In genomic region chr14:8097978-8098686, GRCm38 (mm10) we compare ENCODE assay signal across 8 mouse cellular contexts. TPM values are rescaled to one million over a fixed set of nuclear protein-coding genes. Genes with fewer than 3 reads are reported as not detected.
DNase-seq lines count a peak whose midpoint lies in the region; ATAC-seq and TF ChIP-seq lines count a peak whose summit lies in the region.

Pxk (plus strand) TSS chr14:8098211.

- H3K9ac ChIP-seq in heart, embryonic 15.5 days: peak within 1 kb of the TSS; percentile 80
- peak within 1 kb of the TSS; percentile 70 for H3K9ac ChIP-seq in liver, embryonic 14.5 days (replicated peaks)
- peak within 1 kb of the TSS; percentile 78 for H3K9ac ChIP-seq in neural tube, embryonic 11.5 days (ENCODE audit: low read length)
- H3K9ac ChIP-seq in stomach, postnatal 0 days (ENCODE audit: low read length): peak within 1 kb of the TSS; percentile 78

- WGBS in forebrain, embryonic 10.5 days: under 1% methylated on average over 83 of the region's 89 CpGs
- 0% methylated on average over 70 of the region's 89 CpGs for WGBS in heart, embryonic 15.5 days
- WGBS in liver, embryonic 14.5 days (ENCODE audit: insufficient replicate concordance): 1% methylated on average over 86 of the region's 89 CpGs
- WGBS in neural tube, embryonic 11.5 days: under 1% methylated on average over 69 of the region's 89 CpGs
- WGBS in stomach, postnatal 0 days: under 1% methylated on average over 80 of the region's 89 CpGs

- H3K36me3 ChIP-seq in forebrain, embryonic 10.5 days (replicated peaks): no peaks in the 10 kb centered on the region
- H3K36me3 ChIP-seq in heart, embryonic 15.5 days: no peaks in the 10 kb centered on the region
- H3K36me3 ChIP-seq in liver, embryonic 14.5 days (replicated peaks; ENCODE audit: control insufficient read depth, insufficient read depth, low read depth): no peaks in the 10 kb centered on the region
- H3K36me3 ChIP-seq in neural tube, embryonic 11.5 days (ENCODE audit: control insufficient read depth, insufficient read depth, low read length): no peaks in the 10 kb centered on the region
- H3K36me3 ChIP-seq in stomach, postnatal 0 days (ENCODE audit: control insufficient read depth, insufficient read depth, low read length): no peaks in the 10 kb centered on the region

- peak within 1 kb of the TSS; percentile 48 for H3K27ac ChIP-seq in brown adipose tissue, adult 24 weeks (replicated peaks; ENCODE audit: low read depth, low read length)
- peak within 1 kb of the TSS; percentile 84 for H3K27ac ChIP-seq in forebrain, embryonic 10.5 days
- H3K27ac ChIP-seq in heart, embryonic 15.5 days: peak within 1 kb of the TSS; percentile 73
- no peak within 1 kb of the TSS for H3K27ac ChIP-seq in liver, embryonic 14.5 days
- H3K27ac ChIP-seq in neural tube, embryonic 11.5 days (ENCODE audit: low read depth, low read length): peak within 1 kb of the TSS; percentile 42; the same call in 1 of the 2 replicates
- peak within 1 kb of the TSS; percentile 88 for H3K27ac ChIP-seq in stomach, postnatal 0 days (replicated peaks)

- TF ChIP-seq EP300 in liver, embryonic 14.5 days (IDR thresholded peaks at IDR 0.05; ENCODE audit: low read depth): no peak
- TF ChIP-seq EP300 in stomach, postnatal 0 days (optimal IDR thresholded peaks at IDR 0.05): no peak

- no peaks in the 10 kb centered on the region for H3K27me3 ChIP-seq in forebrain, embryonic 10.5 days (ENCODE audit: poor library complexity, severe bottlenecking)
- H3K27me3 ChIP-seq in heart, embryonic 15.5 days: no peaks in the 10 kb centered on the region
- H3K27me3 ChIP-seq in liver, embryonic 14.5 days (ENCODE audit: control insufficient read depth, insufficient read depth, low read length): no peaks in the 10 kb centered on the region
- no peaks in the 10 kb centered on the region for H3K27me3 ChIP-seq in neural tube, embryonic 11.5 days (ENCODE audit: control insufficient read depth, insufficient read depth, low read length)
- H3K27me3 ChIP-seq in stomach, postnatal 0 days (ENCODE audit: control insufficient read depth, insufficient read depth, low read length): no peaks in the 10 kb centered on the region

- peak within 1 kb of the TSS; percentile 75 for H3K4me2 ChIP-seq in heart, embryonic 15.5 days
- H3K4me2 ChIP-seq in liver, embryonic 14.5 days (ENCODE audit: low read depth): peak within 1 kb of the TSS; percentile 84
- H3K4me2 ChIP-seq in neural tube, embryonic 11.5 days (ENCODE audit: low read depth): peak within 1 kb of the TSS; percentile 63
- H3K4me2 ChIP-seq in stomach, postnatal 0 days (replicated peaks; ENCODE audit: low read depth): peak within 1 kb of the TSS; percentile 70

- H3K4me3 ChIP-seq in brown adipose tissue, adult 24 weeks (ENCODE audit: insufficient read depth, low read depth, low read length): peak within 1 kb of the TSS; percentile 95
- H3K4me3 ChIP-seq in forebrain, embryonic 10.5 days: peak within 1 kb of the TSS; percentile 90
- peak within 1 kb of the TSS; percentile 83 for H3K4me3 ChIP-seq in heart, embryonic 15.5 days
- peak within 1 kb of the TSS; percentile 69 to 93 for H3K4me3 ChIP-seq in liver, embryonic 14.5 days (ENCODE audit: insufficient read depth in 1 of 2, low read depth in 2 of 2, low read length in 2 of 2)
- H3K4me3 ChIP-seq in neural tube, embryonic 11.5 days (ENCODE audit: low read depth, low read length): peak within 1 kb of the TSS; percentile 91
- peak within 1 kb of the TSS; percentile 84 for H3K4me3 ChIP-seq in stomach, postnatal 0 days (ENCODE audit: low read depth, low read length)

- H3K4me1 ChIP-seq in brown adipose tissue, adult 24 weeks (ENCODE audit: control insufficient read depth, insufficient read depth, insufficient read length, low read length): peaks cover 14% of the 10 kb centered on the region; the same call in 1 of the 2 replicates
- peaks cover 27% of the 10 kb centered on the region for H3K4me1 ChIP-seq in forebrain, embryonic 10.5 days
- H3K4me1 ChIP-seq in heart, embryonic 15.5 days (replicated peaks): peaks cover 22% of the 10 kb centered on the region
- H3K4me1 ChIP-seq in liver, embryonic 14.5 days (replicated peaks; ENCODE audit: control insufficient read depth in 2 of 2, insufficient read depth in 2 of 2, low read length in 1 of 2): peaks cover 0 to 13% of the 10 kb centered on the region in 2 experiments; a peak in 3 of 4 replicates
- no peaks in the 10 kb centered on the region for H3K4me1 ChIP-seq in neural tube, embryonic 11.5 days (ENCODE audit: control insufficient read depth, insufficient read depth, low read length)
- H3K4me1 ChIP-seq in stomach, postnatal 0 days (replicated peaks; ENCODE audit: control insufficient read depth, insufficient read depth): no peaks in the 10 kb centered on the region

- peak; percentile 92 for DNase-seq in CD4-positive, CD25-positive, alpha-beta regulatory T cell, adult 2 months (ENCODE audit: low read depth, low spot score)
- DNase-seq in forebrain, embryonic 10.5 days (ENCODE audit: extremely low spot score, low spot score): peak; percentile 94
- DNase-seq in kidney, postnatal 25 days: peak; percentile 94 to 97
- DNase-seq in liver, embryonic 14.5 days (ENCODE audit: low read depth in 3 of 3, low spot score in 3 of 3): peak; percentile 72 to 78 (median 72)
- DNase-seq in neural tube, embryonic 11.5 days (ENCODE audit: low spot score): peak; percentile 92
- DNase-seq in stomach, postnatal 0 days (ENCODE audit: low spot score): peak; percentile 95

- no peak for TF ChIP-seq CTCF in liver, embryonic 14.5 days (IDR thresholded peaks at IDR 0.05; ENCODE audit: low read depth)
- TF ChIP-seq CTCF in stomach, postnatal 0 days (IDR thresholded peaks at IDR 0.05; ENCODE audit: low read depth): no peak

- no peaks in the 10 kb centered on the region for H3K9me3 ChIP-seq in forebrain, embryonic 10.5 days
- H3K9me3 ChIP-seq in heart, embryonic 15.5 days (replicated peaks): no peaks in the 10 kb centered on the region
- no peaks in the 10 kb centered on the region for H3K9me3 ChIP-seq in liver, embryonic 14.5 days (ENCODE audit: control insufficient read depth, low read length)
- H3K9me3 ChIP-seq in neural tube, embryonic 11.5 days (ENCODE audit: control insufficient read depth, low read length): no peaks in the 10 kb centered on the region
- H3K9me3 ChIP-seq in stomach, postnatal 0 days (ENCODE audit: control insufficient read depth, low read length): no peaks in the 10 kb centered on the region

- ATAC-seq in heart, embryonic 15.5 days (replicated peaks; ENCODE audit: insufficient number of reproducible peaks, insufficient read depth, low FRiP score, low read depth): peak; percentile 90
- peak; percentile 95 for ATAC-seq in liver, embryonic 14.5 days (ENCODE audit: insufficient read depth)
- ATAC-seq in neural tube, embryonic 11.5 days (ENCODE audit: insufficient read depth, low FRiP score, low TSS enrichment): peak; percentile 93
- ATAC-seq in stomach, postnatal 0 days (ENCODE audit: low FRiP score, low TSS enrichment): peak; percentile 93

RNA-seq across cellular contexts. Expression of gene Pxk, which starts in this region (rescaled TPM):
- 14.4 and 20.0 TPM in 2 replicates for polyA plus RNA-seq in brown adipose tissue, adult 24 weeks (2012; ENCODE audit: insufficient read depth, insufficient read length, missing spikeins)
- 15.5 and 17.0 TPM in 2 replicates for polyA plus RNA-seq in forebrain, embryonic 10.5 days (2016; fragmentation: Nextera tagmentation; extraction: Ambion mirVana)
- 30.0 and 32.1 TPM in 2 replicates for polyA plus RNA-seq in heart, embryonic 15.5 days (2015; fragmentation: Nextera tagmentation; extraction: Ambion mirVana)
- 5.6 and 7.1 TPM in 2 replicates for polyA plus RNA-seq in liver, embryonic 14.5 days (2012; rRNA removed)
- 9.6 and 10.3 TPM in 2 replicates for polyA plus RNA-seq in liver, embryonic 14.5 days (2014; fragmentation: Nextera tagmentation; extraction: Ambion mirVana)
- 35.5 and 36.0 TPM in 2 replicates for polyA plus RNA-seq in neural tube, embryonic 11.5 days (2014; fragmentation: Nextera tagmentation; extraction: Ambion mirVana)
- 29.4 TPM in 2 replicates for polyA plus RNA-seq in stomach, postnatal 0 days (2015; fragmentation: Nextera tagmentation; extraction: Ambion mirVana)
